Mouse (Mus musculus): Measurements from ENCODE around the gene Sash1.

The Sash1 gene

DNA sequence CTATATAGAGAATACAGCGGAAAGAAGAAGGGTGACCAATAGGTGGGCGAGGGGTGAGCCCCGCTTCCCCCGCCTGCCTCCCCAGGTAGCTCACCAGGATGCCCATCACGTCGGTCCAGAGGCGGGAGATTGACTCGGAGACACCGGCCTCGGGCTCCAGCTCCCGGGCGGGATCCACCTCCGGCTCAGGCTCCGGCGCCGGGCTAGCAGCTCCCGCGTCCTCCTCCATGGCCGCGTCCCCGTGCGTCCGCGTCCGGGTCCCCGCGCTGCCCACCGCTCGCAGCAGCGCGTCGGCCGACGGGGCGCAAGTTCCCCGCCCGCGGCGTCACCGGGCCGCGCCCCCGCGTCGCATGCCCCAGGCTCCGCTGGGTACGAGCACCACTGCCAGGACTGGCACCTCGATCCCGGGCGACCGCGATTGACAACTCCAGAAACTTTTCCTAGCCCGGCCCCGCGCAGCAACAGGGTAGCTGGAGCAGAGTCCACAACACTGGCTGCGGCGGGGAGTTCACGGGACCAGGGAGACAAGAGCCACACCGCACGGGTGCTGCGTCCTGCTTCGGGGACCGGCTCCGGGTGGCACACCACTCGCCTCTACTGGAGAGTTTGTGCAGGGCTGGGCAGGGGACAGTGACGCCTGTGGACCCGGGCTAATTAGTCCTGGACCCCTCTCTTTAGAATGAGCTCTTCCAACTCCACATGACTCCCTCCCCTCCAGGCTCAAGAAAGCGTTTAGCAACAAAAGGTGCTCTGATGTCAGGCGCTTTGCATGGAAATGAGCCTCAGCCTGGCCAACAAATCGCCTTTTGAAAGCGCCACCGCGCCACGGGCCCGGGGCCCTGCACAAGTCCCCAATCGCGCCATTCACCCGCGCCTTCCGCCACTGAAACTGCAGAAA, at the start of gene Sash1:
Gene Sash1, minus strand, starts transcription at position 441 of the 898 bp plus-strand sequence.
- DNase-seq (ENCODE audit: low read depth), result peak; percentile 83

DNA sequence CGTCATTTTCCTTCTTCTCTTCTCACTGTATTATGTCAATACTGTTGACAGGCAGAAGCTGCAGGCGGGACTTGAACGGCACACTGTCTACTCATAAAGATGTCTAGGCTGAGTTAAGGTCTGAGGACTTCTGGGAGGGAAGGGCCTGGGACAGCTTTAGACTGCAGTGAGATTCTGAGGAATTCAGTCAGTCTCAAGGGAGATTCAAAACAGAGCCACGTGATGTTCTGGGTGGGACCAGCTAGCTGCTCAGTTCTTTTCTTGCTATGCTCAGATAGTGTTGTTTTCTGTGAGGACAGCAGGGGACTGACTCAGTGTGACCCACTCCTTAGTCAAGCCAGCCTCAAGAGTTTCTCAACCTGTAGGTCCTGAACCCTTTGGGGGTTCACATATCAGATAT, 49.7 kb upstream of the Sash1 start:
- DNase-seq (ENCODE audit: low read depth), result peak; percentile 49

DNA sequence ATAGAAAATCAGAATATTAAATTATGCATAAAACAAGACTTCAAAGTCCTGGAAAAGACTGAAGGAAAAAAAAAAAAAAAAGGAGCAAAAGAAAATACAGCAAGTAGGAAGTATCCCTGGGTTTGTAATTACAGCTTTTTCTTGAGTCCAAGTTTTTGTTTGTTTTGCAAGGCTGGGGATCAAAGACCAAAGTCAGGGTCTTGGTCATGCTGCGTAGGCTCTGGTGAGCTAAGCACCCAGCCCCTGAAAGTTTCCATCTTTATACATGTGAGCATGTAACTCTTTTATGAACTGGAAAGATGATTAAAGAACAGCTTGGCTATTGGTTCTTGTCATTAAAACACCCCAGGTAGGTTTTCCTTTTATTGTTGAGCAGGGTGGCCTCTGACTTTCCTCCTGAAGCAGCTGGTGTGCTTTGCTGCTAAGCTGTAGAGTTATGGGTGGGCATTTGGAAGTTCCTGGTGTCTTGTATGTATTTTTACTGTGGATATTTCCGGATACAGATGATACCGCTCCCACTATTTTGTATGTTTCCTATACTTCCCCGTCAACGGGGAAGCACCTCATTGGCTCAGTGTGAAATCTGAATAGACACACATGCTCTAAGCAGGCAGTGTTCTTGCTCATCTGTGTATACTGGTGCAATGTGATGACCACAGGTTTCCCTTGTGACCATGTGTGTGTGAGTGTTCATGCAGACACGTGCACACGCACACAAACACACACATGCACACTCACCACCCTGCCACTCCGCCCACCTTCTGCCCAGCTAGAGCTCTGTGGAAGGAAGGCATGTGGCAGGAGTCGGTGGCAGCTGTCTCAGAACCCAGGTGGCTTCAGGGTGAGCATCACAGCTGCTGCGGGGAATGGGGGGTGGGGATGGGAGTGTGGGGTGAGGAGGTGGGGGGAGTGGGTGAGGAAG, 47.8 kb upstream of the Sash1 start:
- DNase-seq (ENCODE audit: low read depth), result no peak

DNA sequence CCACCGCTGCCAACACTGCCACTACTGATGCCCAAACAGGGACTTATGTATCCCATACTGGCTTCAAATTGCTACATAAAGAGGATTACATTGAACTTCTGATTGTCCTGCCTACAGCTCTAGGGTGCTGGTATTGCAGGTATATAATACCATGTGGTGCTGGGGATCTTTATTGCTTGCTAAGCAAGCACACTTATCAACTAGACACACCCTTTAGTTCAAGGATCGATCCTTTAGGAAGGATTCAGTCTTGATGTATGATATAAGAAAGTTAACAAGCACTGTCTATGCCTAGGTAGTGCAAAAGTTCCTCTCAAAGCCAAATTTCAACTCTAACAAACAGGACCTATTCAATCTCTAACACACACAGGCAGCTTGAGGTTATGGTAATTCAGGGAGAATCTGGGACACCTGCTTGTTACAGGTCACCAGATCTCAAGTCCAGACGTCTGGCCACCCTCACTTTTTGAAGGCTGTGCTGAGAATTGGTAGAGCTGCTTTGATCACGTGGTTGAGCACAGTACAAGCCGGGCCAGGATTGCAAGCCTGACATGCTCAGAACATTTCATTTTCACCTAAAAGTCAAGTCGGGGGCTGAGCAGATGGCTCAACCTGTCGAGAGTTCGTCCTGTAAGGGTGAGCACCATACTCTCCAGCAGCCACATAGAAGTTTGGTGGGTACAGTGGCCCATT, 45.8 kb upstream of the Sash1 start:
- DNase-seq (ENCODE audit: low read depth), result no peak

DNA sequence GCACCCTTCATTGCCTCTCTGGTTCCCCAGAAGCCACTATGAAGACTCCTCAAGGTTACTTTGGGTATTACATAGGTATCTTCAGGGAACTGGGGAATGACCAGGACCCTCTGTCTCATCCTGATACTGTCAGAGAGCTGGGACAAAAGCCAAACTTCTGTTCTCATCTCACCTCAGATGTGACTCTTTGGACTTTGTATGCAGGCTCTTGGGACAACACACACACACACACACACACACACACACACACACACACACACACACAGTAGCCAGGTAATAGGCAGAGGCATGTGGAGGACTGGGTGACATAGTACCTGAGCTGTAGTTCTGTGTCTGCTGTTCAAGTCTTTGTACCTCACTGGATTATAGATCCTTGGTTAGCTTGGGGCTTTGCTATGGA, 44.8 kb upstream of the Sash1 start:
- DNase-seq (ENCODE audit: low read depth), result no peak

DNA sequence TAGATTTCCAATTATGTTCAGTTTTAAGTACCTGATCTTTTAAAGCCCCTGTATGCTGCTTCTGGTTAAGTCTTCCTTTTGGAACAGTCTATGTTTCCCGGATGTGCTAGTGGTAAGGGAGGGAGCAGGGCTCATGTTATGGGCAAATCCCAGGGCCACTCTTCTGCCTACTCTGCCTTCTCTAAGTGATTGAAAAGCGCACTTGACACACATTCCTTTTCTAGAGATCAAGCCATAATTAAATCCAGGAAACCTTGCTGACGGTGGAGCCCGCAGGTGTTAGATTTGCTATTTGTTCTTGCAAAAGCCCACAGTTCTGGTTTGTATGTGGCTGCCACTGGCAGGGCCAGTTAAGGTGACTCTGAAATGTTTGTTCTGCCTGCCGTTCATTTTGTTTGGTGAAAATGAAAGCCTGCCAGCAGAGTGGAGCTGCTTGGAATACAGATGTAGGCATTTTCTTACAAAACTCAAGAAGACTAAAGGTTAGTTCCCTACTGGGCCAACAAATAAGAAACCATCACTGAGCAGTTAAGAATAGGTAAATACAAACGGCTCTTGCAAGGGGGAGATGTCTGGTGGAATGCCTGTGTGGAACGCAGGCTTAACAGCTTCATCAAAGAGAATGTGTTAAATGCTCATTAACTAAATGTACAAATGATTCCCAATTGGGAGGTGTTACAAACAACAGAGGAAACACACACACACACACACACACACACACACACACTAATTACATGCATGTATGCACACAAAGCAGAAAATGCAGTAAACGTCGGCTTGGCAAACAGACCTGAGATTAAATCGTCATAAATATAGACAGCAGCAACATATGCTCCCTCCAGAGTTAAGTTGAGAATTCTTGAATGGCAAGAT, 43.1 kb upstream of the Sash1 start:
- no peak for DNase-seq (ENCODE audit: low read depth)

DNA sequence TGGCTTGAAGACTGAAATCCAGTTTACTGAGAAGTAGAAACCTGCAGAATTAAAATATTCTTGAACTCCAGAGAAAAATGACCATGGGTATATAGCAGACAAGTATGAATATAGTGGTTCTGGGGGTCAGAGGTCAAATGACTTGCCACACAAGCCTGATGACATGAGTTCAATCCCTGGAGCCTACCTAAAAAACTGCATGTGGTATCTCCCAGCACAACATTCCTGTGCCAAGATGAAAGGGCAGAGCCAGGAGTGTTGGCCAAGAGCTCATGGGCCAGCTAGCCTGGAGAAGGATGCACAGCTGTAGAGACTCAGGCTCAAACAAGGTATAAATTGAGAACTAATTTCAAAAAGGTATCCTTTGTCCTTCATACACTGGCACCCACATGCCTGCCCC, 42.4 kb upstream of the Sash1 start:
- DNase-seq (ENCODE audit: low read depth), result peak; percentile 57

DNA sequence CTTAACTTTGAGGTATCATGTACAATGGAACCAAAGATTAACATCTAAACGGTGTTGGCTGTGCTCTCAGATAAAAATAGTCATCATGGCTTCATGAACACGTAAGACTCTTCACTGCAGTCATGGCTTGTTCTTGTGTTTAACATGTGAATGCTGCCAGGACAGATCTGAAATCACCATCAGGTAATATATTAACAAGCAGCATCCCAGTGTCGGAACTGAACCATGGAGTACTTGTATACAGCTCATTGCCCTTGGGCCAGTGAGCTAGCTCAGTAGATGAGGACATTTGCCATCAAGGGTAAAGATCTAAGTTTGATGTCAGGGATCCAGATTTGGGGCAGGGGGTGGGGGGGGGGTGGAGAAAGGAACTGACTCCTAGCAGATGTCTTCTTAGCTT, 41.0 kb upstream of the Sash1 start:
- DNase-seq (ENCODE audit: low read depth), result no peak

DNA sequence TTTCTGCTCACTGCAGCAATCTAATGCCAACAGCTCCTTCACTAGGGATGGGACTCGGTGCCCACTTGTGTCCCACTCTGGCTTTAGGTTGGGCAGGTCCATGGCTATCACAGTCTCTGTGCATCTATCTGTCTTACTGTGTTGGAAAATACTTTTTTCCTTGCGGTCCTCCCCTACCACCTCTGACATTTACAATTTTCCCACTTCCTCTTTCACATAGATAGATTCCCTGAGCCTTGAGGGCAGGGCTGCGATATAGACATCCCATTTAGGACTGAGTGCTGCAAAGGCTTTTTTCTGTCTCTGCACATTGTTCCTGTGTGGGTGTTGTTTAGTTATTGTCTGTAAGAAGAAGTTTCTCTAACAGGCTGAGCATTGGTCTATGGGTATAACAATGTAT, 40.4 kb upstream of the Sash1 start:
- DNase-seq (ENCODE audit: low read depth), result no peak

DNA sequence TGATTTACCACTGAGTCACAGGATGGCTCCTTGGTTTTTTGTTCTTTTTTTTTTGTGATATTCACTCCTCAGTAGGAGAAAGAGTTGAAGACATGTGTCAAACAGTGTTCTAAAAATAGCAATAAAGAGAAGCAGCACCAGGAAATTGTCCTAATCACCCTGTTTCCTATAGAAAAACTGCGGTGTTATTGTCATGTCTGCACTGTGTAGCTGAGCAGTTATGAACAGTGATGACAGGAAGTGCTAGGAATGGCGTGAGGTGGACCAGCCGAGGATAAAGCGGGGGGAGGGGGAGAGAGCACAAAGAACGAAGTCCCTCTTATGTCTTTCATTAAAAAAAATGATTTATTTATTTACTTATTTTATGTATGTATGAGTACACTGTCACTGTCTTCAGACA, 39.4 kb upstream of the Sash1 start:
- DNase-seq (ENCODE audit: low read depth), result no peak

DNA sequence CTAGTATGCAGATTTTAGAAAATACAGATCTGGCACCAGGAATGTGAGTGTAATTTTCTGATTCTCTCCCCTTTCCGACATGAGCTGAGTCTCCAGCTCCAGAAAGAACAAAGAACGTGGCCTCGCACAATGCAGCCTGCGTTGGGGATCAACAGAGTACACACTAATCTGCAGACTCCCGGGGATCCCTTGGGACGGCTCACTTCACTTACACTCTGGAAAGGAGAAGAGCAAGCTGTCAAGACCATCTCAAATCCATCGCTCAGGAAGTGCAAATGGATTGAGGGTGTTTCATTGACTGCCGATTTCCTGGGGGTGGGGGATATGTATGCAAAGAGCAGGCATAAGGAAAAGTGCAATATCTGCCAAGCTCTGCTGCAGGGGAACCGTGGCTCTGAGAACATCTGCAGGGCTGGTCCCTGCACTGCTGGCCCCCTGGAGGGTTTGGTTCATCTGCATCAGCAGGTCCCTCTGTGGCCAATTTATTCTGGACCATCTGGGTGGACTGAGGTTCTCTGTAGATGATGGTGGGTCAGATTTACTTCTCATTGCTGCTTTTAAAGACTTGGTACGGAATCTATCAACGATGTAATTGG, 35.3 kb upstream of the Sash1 start:
- no peak for DNase-seq (ENCODE audit: low read depth)

DNA sequence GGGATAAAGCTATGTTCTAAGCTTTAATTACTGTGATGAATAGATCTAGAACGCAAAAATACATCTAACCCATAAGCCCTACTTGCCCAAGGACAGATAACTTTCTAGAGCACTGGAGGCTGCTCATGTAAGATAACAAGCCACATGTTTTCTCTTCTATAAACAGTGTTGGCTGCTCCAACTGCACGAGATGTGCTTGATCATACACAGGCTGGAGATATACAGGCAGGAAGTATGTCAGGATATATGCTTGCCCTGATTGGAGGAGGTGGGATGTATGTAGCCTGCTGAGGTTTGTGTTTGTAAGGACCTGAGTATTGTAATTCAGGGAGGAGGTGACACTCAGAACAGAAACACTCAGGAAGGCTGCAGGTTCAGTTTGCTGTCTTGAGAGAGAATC, 31.9 kb upstream of the Sash1 start:
- DNase-seq (ENCODE audit: low read depth), result no peak

DNA sequence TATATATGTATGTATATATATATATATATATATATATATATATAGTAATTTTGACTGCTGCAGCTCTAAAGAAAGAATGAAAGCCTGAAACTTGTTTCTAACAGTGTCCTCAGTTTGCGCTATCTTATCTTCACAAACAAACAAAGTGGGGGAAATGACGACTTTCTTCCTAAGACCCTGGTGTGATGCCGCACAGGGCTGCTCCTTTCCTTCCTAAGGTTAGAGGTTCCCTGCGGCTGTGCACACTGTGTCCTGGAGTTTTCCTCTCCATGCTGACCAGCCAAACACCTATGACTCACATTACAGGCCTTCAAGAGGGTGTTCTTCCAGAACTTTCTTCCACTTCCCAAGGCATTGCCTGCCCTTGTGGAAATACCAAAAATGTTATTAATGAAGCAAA, 31.5 kb upstream of the Sash1 start:
- peak; percentile 28 for DNase-seq (ENCODE audit: low read depth)

DNA sequence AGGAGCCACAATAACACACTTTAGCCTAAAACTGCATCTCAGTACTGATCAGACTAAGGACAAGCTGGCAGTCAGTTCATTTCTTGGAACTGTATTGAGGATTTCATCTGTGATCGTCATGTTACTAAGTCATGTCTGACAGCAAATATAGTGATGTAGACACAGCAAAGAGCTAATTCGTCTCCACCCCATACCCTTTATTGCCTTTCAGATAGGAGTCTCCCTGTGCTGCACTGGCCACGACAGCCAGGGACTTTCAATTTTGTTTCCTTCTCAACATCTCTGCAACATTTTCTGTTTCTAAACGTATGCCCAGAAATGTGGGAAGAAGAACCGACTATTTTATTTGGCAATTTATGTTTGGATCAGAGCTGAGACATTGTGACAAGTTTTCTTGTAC, 29.9 kb upstream of the Sash1 start:
- DNase-seq (ENCODE audit: low read depth), result no peak

DNA sequence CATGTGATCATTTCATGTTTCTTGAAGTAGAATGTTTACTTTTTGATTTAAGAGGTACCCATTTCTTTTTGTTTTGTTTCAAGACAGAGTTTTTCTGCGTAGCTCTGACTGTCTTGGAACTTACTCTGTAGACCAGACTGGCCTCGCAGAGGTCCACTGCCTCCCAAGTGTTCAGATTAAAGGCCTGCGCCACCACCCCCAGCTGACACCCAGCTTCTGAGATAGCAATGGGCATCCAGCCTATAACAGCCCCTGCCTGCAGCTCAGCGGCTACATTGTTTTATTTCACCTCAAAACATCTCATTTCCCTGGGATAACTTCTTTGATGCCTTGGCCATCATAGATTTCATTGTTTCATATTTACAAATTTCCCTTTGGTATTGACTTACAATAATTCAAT, 28.0 kb upstream of the Sash1 start:
- DNase-seq (ENCODE audit: low read depth), result no peak

DNA sequence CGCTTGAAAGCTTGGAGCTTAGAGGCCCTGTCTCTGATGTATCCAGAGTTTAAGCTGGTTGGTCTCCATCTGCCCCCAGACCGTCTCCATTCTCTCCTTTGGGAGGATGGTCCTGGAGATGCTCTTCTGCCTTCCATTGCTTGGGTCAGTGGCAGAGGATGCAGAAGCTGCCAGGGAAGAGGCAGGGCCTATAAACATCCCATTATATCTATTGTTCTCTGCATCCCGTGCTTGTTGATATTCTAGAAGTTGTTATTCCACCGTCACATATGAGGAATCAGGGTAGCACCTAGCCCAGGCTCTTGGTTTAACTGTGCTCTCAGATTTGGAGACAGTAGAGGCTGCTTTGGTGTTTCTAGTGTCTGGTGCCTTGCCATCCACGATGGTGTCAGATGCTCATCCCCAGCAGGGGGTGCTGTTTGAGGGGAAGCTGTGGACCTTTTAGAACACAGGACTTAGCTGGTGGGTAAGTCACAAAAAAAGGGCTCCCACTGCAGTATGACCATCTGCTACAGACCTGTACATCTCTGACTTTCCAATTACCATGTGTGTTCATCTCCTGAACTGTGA, 26.9 kb upstream of the Sash1 start:
- peak; percentile 37 for DNase-seq (ENCODE audit: low read depth)

DNA sequence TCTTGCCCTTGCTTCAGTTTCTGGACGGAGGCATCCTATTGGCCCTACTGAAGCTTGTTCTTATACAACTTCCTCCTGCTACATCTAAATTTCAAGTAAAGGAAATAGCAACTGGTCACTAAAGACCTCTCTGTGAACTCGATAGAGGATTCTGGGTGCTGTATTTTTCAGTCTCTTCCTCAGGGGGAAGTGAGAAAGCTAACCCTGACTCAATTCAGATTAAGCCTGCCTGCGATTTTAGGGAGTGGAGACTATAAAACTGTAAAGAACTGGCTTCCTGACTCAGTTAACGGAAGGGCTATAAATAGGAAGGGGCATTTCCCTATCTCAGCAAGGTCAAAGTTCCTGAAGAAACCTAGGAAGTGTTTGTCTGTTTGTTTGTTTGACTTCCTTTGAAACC, 26.3 kb upstream of the Sash1 start:
- no peak for DNase-seq (ENCODE audit: low read depth)

DNA sequence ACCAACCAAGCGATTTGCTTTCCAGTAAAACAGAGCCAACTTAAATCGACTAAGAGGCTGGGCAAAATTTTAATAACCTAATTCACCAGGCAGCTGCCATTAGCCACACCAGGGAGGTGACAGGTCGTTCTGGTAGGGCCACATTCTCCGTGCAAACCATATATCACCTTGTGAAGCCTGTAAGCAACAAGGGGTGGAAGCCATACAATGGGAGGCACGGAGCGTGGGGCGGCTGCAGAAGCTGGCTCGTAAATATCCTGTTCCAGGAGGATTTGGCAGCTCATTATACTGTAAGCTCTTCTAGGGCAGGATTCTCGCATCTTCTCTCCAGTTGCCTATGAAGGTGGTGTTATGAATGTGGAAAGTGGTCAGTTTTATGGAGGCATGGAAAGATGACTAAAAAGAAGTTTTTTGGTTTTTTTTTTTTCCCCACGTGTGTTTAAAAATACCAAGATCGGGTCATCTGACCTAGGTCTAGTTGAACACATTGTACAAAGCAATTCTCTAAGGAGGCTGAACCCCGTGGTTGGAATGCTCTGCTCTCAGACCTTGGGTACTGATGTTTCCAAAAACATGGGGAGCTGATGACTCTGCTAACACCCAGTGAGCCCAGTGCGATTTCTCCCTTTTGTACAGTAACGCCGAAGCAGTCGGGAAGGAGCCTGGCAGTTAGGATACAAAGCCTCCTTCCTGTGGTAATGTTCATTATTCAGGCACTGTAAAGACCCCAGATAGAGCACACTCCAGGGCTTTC, 24.5 kb upstream of the Sash1 start:
- DNase-seq (ENCODE audit: low read depth), result no peak

DNA sequence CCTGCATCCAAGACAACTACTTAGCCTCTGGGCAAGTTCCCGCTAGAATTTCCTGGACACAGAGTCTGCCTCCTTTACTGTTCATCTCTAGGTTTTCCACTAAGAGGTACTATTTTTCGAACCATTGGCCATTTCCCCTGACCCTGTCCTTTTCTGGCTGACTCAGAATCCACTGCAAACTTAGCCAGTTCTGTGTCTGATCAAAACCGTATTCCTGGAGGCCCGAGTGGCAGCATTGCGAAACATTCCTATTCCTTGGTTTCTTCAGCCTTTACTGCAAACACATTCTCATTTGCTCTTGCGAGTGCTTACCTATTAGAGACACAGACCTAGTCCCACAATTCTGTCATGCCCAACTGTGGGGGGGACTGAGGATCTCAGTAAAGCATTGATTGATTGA, 17.2 kb upstream of the Sash1 start:
- peak; percentile 66 for DNase-seq (ENCODE audit: low read depth)

DNA sequence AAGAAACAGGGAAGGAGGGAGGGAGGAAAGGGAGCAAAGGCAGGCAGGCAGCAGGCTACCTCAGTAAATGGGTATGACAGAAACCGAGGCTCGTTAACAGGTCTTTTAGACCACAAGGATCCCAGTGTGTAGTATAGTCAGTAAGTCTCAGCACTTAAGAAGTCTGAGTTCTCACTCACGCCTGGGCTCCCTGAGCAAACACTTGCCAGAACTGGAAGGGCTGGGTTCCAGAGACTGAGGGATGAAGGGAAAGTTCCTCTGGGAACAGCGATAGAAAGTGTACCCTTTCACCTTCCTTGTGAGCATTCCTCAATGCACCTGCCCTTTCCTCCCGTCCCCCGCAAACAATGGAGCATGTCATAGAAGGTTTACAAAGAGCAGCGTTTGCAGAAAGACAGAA, 16.5 kb upstream of the Sash1 start:
- no peak for DNase-seq (ENCODE audit: low read depth)

Measured in NIH3T3 (cell line).